Mouse (Mus musculus): ENCODE data around the gene Gm49398.
A peak's percentile ranks its signal among the peaks of the same experiment; 100 is the strongest.

Gm49398 gene

GRCm38 (mm10) chr13:61288739-61289138 lies at the start of gene Gm49398:
TSS of gene Gm49398 (minus strand) at chr13:61288839.
- DNase-seq (ENCODE audit: low spot score), result no peak

DNA sequence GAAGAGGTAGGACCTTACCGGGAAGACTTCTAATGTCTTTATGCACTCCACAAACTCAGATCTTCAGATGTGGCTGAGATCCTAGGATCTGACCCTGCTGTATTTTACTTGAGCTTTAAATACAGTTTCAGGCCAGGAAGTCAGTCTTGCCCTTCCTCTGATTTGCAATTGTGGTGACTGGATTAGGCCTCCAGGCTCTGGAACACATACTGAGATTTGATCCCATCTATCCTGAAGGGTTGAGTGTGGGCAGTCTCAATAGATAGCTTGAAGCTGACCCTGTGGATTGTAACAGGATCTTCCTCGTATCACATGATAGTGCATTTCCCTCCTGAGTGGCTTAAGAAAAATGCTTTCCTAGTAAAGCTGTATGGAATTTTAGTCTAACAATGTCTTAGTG lies 33.4 kb downstream of the Gm49398 start, which contains the start of gene Cts8:
Gene Cts8 (minus strand): TSS at position 101 of the 400 bp plus-strand sequence.
- DNase-seq (ENCODE audit: low spot score), result no peak

DNA sequence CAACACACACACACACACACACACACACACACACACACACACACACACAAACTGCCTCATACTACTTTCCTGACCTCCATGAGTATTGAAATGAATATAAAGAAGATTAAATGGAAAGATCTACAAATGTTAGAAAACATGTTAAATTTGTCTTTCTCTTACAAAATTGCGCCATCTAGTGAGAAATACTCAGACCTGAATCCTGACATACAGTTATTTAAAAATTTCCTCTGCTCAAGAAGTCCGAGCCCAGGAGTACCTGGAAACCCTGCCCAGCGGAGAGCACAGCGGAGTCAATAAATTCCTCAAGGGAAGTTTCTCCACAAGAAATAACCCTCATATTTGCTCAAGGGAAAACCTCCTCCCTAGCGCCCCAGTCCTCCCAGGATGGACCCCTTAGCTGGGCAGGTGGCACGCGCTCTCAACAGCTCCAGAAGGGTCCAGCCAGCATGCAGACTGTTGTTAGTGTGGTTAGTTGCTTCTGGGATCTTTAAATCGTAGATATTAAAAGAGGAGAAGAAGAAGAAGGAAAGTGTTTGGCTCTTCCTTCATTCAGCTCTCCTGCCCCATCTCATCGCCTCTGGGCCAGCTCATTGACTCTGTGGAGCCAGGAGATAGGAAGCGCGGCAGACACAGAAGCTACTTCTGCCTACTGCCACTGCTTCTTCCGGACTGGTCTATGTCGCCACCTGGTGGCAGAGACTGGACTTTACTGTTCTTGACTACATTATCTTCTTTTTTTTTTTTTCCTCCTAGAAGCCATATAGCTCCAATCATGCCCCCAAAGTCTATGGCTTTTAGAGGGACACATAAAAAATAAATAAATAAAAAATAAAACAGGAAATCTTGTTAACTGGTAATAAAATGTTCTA lies 47.3 kb downstream of the Gm49398 start:
- peak; percentile 74 for DNase-seq (ENCODE audit: low spot score)

- no peak for DNase-seq (ENCODE audit: low spot score)
Observed at GRCm38 (mm10) chr13:61203310-61203709, 85.3 kb downstream of the Gm49398 start, which contains the start of gene Cts6. TSS of gene Cts6 (minus strand) at chr13:61203410.
